Mouse (Mus musculus) liver, embryonic 14.5 days (tissue): ENCODE data around the gene Erbb4.

Experiments
- CTCF ChIP-seq: IDR thresholded peaks from 2 replicates; pipeline ENCODE4 v1.5.1; 2016; ENCODE audit warnings: antibody characterized with exemption, low read depth, control low read depth
- EP300 ChIP-seq: IDR thresholded peaks from 2 replicates; pipeline ENCODE4 v1.6.1; 2016; ENCODE audit warnings: antibody characterized with exemption, low read depth

GRCm38 (mm10) chr1:69089331-69089730 is 18.5 kb downstream of the Erbb4 start:
- TF ChIP-seq CTCF (no peak), EP300 (no peak)
